Mouse (Mus musculus): ENCODE data around the gene Nkx6-2. TPM values are rescaled to one million over a fixed set of nuclear protein-coding genes. Genes with fewer than 3 reads are reported as not detected.

Nkx6-2 gene
- total and polyA plus RNA-seq, 2 experiments from 2014 or later: 0.19 TPM; not detected in 1

DNA sequence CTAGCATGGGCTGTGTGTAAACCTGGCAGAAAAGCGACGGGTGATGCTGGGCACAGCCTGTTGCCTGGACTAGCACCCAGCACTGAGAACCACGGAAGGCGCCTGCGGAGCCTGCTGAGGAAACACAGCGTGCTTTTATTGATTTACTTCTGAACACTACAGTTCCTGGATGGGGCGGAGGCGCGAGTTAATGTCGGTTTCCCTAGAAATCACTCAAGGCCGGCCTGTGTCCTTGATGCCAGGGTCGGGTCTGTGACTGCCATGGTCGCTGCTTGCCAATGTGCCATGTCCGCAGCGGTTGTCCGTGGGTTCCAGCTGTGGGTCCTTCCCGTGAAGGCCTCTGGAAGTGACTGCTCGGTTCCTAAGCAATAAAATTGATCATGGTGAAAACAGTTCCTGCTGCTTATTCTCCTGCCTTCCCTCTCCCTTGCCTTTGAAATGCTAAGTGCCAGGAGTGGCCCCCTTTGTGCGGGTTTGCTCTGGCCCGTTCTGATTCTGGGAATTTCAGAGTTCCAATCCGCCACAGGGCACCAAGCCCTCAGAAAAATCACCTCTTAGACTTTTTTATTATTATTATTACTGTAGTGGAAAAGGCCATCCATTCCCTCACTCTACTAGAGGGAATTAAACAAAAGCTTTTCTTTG, 3.2 kb downstream of the Nkx6-2 start:
- no peak for ATAC-seq (ENCODE audit: insufficient read depth, low read depth)

DNA sequence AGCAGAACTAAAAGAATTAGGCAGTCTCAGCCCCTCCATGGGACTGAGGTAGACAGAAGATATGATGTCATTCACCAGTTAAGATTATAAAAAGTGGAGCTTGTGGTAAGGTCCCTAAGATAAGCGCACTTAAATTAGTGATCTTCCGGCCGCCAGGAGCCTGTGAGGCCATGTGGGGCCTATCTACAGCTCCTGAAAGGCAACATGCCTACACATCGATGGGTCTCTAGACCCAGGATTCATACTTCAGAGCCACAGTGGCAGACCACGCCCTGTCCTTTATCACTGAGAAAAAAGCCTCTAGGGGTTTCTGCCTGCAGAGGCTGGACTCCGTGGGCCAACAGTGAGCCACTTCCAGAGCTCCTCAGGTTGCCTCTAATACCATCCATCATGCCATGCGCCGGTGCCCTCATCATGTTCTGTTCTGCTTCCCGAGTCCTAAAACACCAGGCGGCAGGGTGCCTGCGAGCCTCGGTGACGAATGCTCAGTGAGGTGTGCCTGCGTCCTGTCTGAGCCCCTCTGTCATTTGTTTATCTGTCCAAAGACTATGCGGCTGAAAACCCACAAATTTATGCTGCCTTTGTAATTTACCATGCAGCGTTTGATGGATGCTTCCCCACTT, 6.4 kb downstream of the Nkx6-2 start:
- TF ChIP-seq CTCF (IDR thresholded peaks at IDR 0.05; ENCODE audit: low read depth) (no peak), EP300 (IDR thresholded peaks at IDR 0.05; ENCODE audit: low read depth) (no peak)
- DNase-seq (ENCODE audit: low spot score) (no peak), ATAC-seq (ENCODE audit: insufficient read depth, low read depth) (no peak)
- no peaks in the 10 kb centered on the region for H3K4me1 ChIP-seq (ENCODE audit: control insufficient read depth, insufficient read depth)
- no peaks in the 10 kb centered on the region for H3K9me3 ChIP-seq (replicated peaks; ENCODE audit: control insufficient read depth, low read length)
- H3K36me3 ChIP-seq (replicated peaks; ENCODE audit: control insufficient read depth, insufficient read depth, low read length): peaks cover 75% of the 10 kb centered on the region
- no peak overlapping the region for H3K4me3 ChIP-seq (ENCODE audit: low read depth, low read length)
- 85% methylated on average over 16 of the region's 16 CpGs for WGBS
- no peak overlapping the region for H3K9ac ChIP-seq (replicated peaks; ENCODE audit: low read depth, low read length)
- H3K27me3 ChIP-seq (ENCODE audit: control insufficient read depth, insufficient read depth, low read length): peaks cover 23% of the 10 kb centered on the region
- no peak overlapping the region for H3K4me2 ChIP-seq (ENCODE audit: low read depth, low read length)
- no peak overlapping the region for H3K27ac ChIP-seq (ENCODE audit: low read depth)

More for the DNA sequence above, 3.2 kb downstream of the Nkx6-2 start:
- H3K4me2 ChIP-seq (ENCODE audit: low read depth, low read length): no peak overlapping the region
- H3K27ac ChIP-seq (ENCODE audit: low read depth): no peak overlapping the region
- peaks cover 55% of the 10 kb centered on the region for H3K27me3 ChIP-seq (ENCODE audit: control insufficient read depth, insufficient read depth, low read length)
- H3K4me3 ChIP-seq (ENCODE audit: low read depth, low read length): no peak overlapping the region
- 88% methylated on average over 21 of the region's 21 CpGs for WGBS
- H3K36me3 ChIP-seq (replicated peaks; ENCODE audit: control insufficient read depth, insufficient read depth, low read length): peaks cover 56% of the 10 kb centered on the region
- no peaks in the 10 kb centered on the region for H3K9me3 ChIP-seq (replicated peaks; ENCODE audit: control insufficient read depth, low read length)
- no peak for TF ChIP-seq CTCF (IDR thresholded peaks at IDR 0.05; ENCODE audit: low read depth)
- no peak overlapping the region for H3K9ac ChIP-seq (replicated peaks; ENCODE audit: low read depth, low read length)
- peaks cover 14% of the 10 kb centered on the region for H3K4me1 ChIP-seq (ENCODE audit: control insufficient read depth, insufficient read depth)
- no peak for DNase-seq (ENCODE audit: low spot score)

DNA sequence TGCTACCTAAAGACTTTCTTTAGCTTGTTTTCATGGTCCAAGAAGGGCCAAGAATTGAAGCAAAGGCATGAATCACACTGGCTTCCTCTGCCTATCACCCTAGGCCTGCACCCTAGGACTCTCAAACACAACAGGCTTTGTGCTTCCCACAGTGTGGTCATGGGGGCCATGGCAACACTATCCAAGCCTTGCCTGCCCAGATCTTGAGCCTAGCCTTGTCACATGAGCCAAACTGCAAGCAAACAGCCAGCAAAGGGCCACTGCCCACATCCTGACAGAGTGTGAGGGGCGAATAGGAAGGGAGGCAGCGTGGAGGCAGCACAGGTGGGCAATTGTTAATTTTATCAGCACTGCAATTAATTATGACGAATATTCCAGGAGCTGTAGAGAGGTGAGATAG, 9.9 kb downstream of the Nkx6-2 start:
- ATAC-seq (ENCODE audit: insufficient read depth, low read depth): no peak; the same call in 1 of the 2 replicates
- TF ChIP-seq EP300 (IDR thresholded peaks at IDR 0.05; ENCODE audit: low read depth): no peak
- no peak for TF ChIP-seq CTCF (IDR thresholded peaks at IDR 0.05; ENCODE audit: low read depth)

GRCm38 (mm10) chr7:139570788-139571187, 11.8 kb downstream of the Nkx6-2 start:
- TF ChIP-seq EP300 (IDR thresholded peaks at IDR 0.05; ENCODE audit: low read depth) (no peak), CTCF (IDR thresholded peaks at IDR 0.05; ENCODE audit: low read depth) (no peak)
- H3K9ac ChIP-seq (replicated peaks; ENCODE audit: low read depth, low read length): no peak overlapping the region
- ATAC-seq (ENCODE audit: insufficient read depth, low read depth) (no peak), DNase-seq (ENCODE audit: low spot score) (no peak)
- 94% methylated on average over 5 of the region's 5 CpGs for WGBS
- H3K27me3 ChIP-seq (ENCODE audit: control insufficient read depth, insufficient read depth, low read length): no peaks in the 10 kb centered on the region
- H3K4me3 ChIP-seq (ENCODE audit: low read depth, low read length): no peak overlapping the region
- no peak overlapping the region for H3K4me2 ChIP-seq (ENCODE audit: low read depth, low read length)
- H3K4me1 ChIP-seq (ENCODE audit: control insufficient read depth, insufficient read depth): no peaks in the 10 kb centered on the region
- no peak overlapping the region for H3K27ac ChIP-seq (ENCODE audit: low read depth)
- H3K9me3 ChIP-seq (replicated peaks; ENCODE audit: control insufficient read depth, low read length): no peaks in the 10 kb centered on the region
- peaks cover 76% of the 10 kb centered on the region for H3K36me3 ChIP-seq (replicated peaks; ENCODE audit: control insufficient read depth, insufficient read depth, low read length)

More for the DNA sequence above, 9.9 kb downstream of the Nkx6-2 start:
- no peak overlapping the region for H3K27ac ChIP-seq (ENCODE audit: low read depth)
- H3K9ac ChIP-seq (replicated peaks; ENCODE audit: low read depth, low read length): no peak overlapping the region
- H3K4me2 ChIP-seq (ENCODE audit: low read depth, low read length): no peak overlapping the region
- WGBS: 79% methylated on average over 3 of the region's 3 CpGs
- no peaks in the 10 kb centered on the region for H3K4me1 ChIP-seq (ENCODE audit: control insufficient read depth, insufficient read depth)
- no peak overlapping the region for H3K4me3 ChIP-seq (ENCODE audit: low read depth, low read length)
- DNase-seq (ENCODE audit: low spot score): no peak
- H3K27me3 ChIP-seq (ENCODE audit: control insufficient read depth, insufficient read depth, low read length): no peaks in the 10 kb centered on the region
- no peaks in the 10 kb centered on the region for H3K9me3 ChIP-seq (replicated peaks; ENCODE audit: control insufficient read depth, low read length)
- H3K36me3 ChIP-seq (replicated peaks; ENCODE audit: control insufficient read depth, insufficient read depth, low read length): peaks cover 75% of the 10 kb centered on the region

GRCm38 (mm10) chr7:139566533-139566932, 16.1 kb downstream of the Nkx6-2 start:
- no peak overlapping the region for H3K9ac ChIP-seq (replicated peaks; ENCODE audit: low read depth, low read length)
- ATAC-seq (ENCODE audit: insufficient read depth, low read depth): no peak
- DNase-seq (ENCODE audit: low spot score): no peak
- H3K4me1 ChIP-seq (ENCODE audit: control insufficient read depth, insufficient read depth): no peaks in the 10 kb centered on the region
- H3K36me3 ChIP-seq (replicated peaks; ENCODE audit: control insufficient read depth, insufficient read depth, low read length): peaks cover 77% of the 10 kb centered on the region
- 77% methylated on average over 8 of the region's 8 CpGs for WGBS
- TF ChIP-seq EP300 (IDR thresholded peaks at IDR 0.05; ENCODE audit: low read depth): no peak
- TF ChIP-seq CTCF (IDR thresholded peaks at IDR 0.05; ENCODE audit: low read depth): no peak
- H3K27ac ChIP-seq (ENCODE audit: low read depth): no peak overlapping the region
- no peak overlapping the region for H3K4me2 ChIP-seq (ENCODE audit: low read depth, low read length)
- H3K27me3 ChIP-seq (ENCODE audit: control insufficient read depth, insufficient read depth, low read length): no peaks in the 10 kb centered on the region
- H3K4me3 ChIP-seq (ENCODE audit: low read depth, low read length): no peak overlapping the region
- H3K9me3 ChIP-seq (replicated peaks; ENCODE audit: control insufficient read depth, low read length): no peaks in the 10 kb centered on the region
